Mouse (Mus musculus) spleen, adult 2 months (tissue): ENCODE measurements around the gene Spty2d1.

Experiments
- CTCF ChIP-seq: fragments of 200-500 bp; IDR thresholded peaks from 2 replicates; pipeline ENCODE4 v1.5.1; 2011; ENCODE audit warnings: mild to moderate bottlenecking, inconsistent platforms; ENCODE audit not compliant: insufficient read depth, insufficient read length, insufficient replicate concordance; ENCODE audit errors: extremely low read depth
- POLR2A ChIP-seq: fragments of 200-500 bp; IDR thresholded peaks from 2 replicates; pipeline ENCODE4 v1.6.1; 2011; ENCODE audit warnings: low read depth, low read length, inconsistent platforms

- no peak for TF ChIP-seq CTCF
- no peak for TF ChIP-seq POLR2A
These were observed 33.9 kb upstream of the Spty2d1 start for GRCm38 (mm10) chr7:47042121-47042520.
